Mouse (Mus musculus): ENCODE measurements around the gene Slc26a8. TPM values are rescaled to one million over a fixed set of nuclear protein-coding genes. Genes with fewer than 3 reads are reported as not detected.
A peak's percentile ranks its signal among the peaks of the same experiment; 100 is the strongest.
"Not testable (repeated sequence)": the region's sequence is repeated elsewhere in the genome, so short reads cannot be mapped to it uniquely, and the experiment has no call there.

The Slc26a8 gene
- 0.43 and 0.74 TPM in 2 replicates for polyA plus RNA-seq (2015; fragmentation: Nextera tagmentation; extraction: Ambion mirVana)

GRCm38 (mm10) chr17:28689586-28690283 is at the start of gene Slc26a8:
TSS of gene Slc26a8 (minus strand) at chr17:28690233.
- H3K4me2 ChIP-seq (ENCODE audit: low read depth, low read length): peak within 1 kb of the TSS; percentile 62
- whole genome bisulfite sequencing: 10% methylated on average over 40 of the region's 40 CpGs
- H3K9ac ChIP-seq (ENCODE audit: low read length): peak within 1 kb of the TSS; percentile 67
- H3K27me3 ChIP-seq (ENCODE audit: control insufficient read depth, insufficient read depth, low read depth, low read length): peaks cover 4% of the 10 kb centered on the region
- H3K4me1 ChIP-seq (replicated peaks; ENCODE audit: control insufficient read depth, insufficient read depth, low read length): peaks cover 23% of the 10 kb centered on the region
- H3K36me3 ChIP-seq (ENCODE audit: control insufficient read depth, insufficient read depth, low read length): no peaks in the 10 kb centered on the region
- H3K9me3 ChIP-seq (ENCODE audit: control insufficient read depth, low read length): no peaks in the 10 kb centered on the region
- peak within 1 kb of the TSS; percentile 98 for H3K27ac ChIP-seq (ENCODE audit: low read length)
- peak within 1 kb of the TSS; percentile 99 for H3K4me3 ChIP-seq (ENCODE audit: low read length)
- ATAC-seq (ENCODE audit: low read depth): no peak

GRCm38 (mm10) chr17:28739244-28739643 is 49.2 kb upstream of the Slc26a8 start:
- H3K4me2 ChIP-seq (ENCODE audit: low read depth, low read length): no peak overlapping the region
- peaks cover 44% of the 10 kb centered on the region for H3K36me3 ChIP-seq (ENCODE audit: control insufficient read depth, insufficient read depth, low read length)
- no peak overlapping the region for H3K9ac ChIP-seq (ENCODE audit: low read length)
- no peaks in the 10 kb centered on the region for H3K4me1 ChIP-seq (replicated peaks; ENCODE audit: control insufficient read depth, insufficient read depth, low read length)
- 94% methylated on average over 6 of the region's 6 CpGs for WGBS
- H3K27ac ChIP-seq (ENCODE audit: low read length): no peak overlapping the region
- ATAC-seq (ENCODE audit: low read depth): no peak
- H3K27me3 ChIP-seq (ENCODE audit: control insufficient read depth, insufficient read depth, low read depth, low read length): no peaks in the 10 kb centered on the region
- no peak overlapping the region for H3K4me3 ChIP-seq (ENCODE audit: low read length)
- no peaks in the 10 kb centered on the region for H3K9me3 ChIP-seq (ENCODE audit: control insufficient read depth, low read length)

GRCm38 (mm10) chr17:28737973-28738372 is 47.9 kb upstream of the Slc26a8 start:
- H3K4me2 ChIP-seq (ENCODE audit: low read depth, low read length): no peak overlapping the region
- H3K4me3 ChIP-seq (ENCODE audit: low read length): no peak overlapping the region
- no peaks in the 10 kb centered on the region for H3K4me1 ChIP-seq (replicated peaks; ENCODE audit: control insufficient read depth, insufficient read depth, low read length)
- H3K9ac ChIP-seq (ENCODE audit: low read length): no peak overlapping the region
- H3K36me3 ChIP-seq (ENCODE audit: control insufficient read depth, insufficient read depth, low read length): peaks cover 33% of the 10 kb centered on the region
- ATAC-seq (ENCODE audit: low read depth): no peak
- 81% methylated on average over 4 of the region's 4 CpGs for WGBS
- H3K27ac ChIP-seq (ENCODE audit: low read length): no peak overlapping the region
- no peaks in the 10 kb centered on the region for H3K27me3 ChIP-seq (ENCODE audit: control insufficient read depth, insufficient read depth, low read depth, low read length)
- no peaks in the 10 kb centered on the region for H3K9me3 ChIP-seq (ENCODE audit: control insufficient read depth, low read length)

- no peak overlapping the region for H3K27ac ChIP-seq (ENCODE audit: low read length)
- H3K27me3 ChIP-seq (ENCODE audit: control insufficient read depth, insufficient read depth, low read depth, low read length): no peaks in the 10 kb centered on the region
- WGBS: 71% methylated on average over 4 of the region's 4 CpGs
- H3K9ac ChIP-seq (ENCODE audit: low read length): no peak overlapping the region
- H3K9me3 ChIP-seq (ENCODE audit: control insufficient read depth, low read length): no peaks in the 10 kb centered on the region
- no peaks in the 10 kb centered on the region for H3K4me1 ChIP-seq (replicated peaks; ENCODE audit: control insufficient read depth, insufficient read depth, low read length)
- no peak overlapping the region for H3K4me2 ChIP-seq (ENCODE audit: low read depth, low read length)
- no peak overlapping the region for H3K4me3 ChIP-seq (ENCODE audit: low read length)
- ATAC-seq (ENCODE audit: low read depth): no peak
- H3K36me3 ChIP-seq (ENCODE audit: control insufficient read depth, insufficient read depth, low read length): peaks cover 28% of the 10 kb centered on the region
Observed at GRCm38 (mm10) chr17:28736486-28736885, 46.5 kb upstream of the Slc26a8 start.

GRCm38 (mm10) chr17:28735317-28736105 is 45.5 kb upstream of the Slc26a8 start:
- no peak overlapping the region for H3K4me3 ChIP-seq (ENCODE audit: low read length)
- no peak for ATAC-seq (ENCODE audit: low read depth)
- H3K9me3 ChIP-seq (ENCODE audit: control insufficient read depth, low read length): no peaks in the 10 kb centered on the region
- no peak overlapping the region for H3K27ac ChIP-seq (ENCODE audit: low read length)
- no peak overlapping the region for H3K4me2 ChIP-seq (ENCODE audit: low read depth, low read length)
- H3K27me3 ChIP-seq (ENCODE audit: control insufficient read depth, insufficient read depth, low read depth, low read length): no peaks in the 10 kb centered on the region
- peaks cover 30% of the 10 kb centered on the region for H3K36me3 ChIP-seq (ENCODE audit: control insufficient read depth, insufficient read depth, low read length)
- no peak overlapping the region for H3K9ac ChIP-seq (ENCODE audit: low read length)
- WGBS: 75% methylated on average over 6 of the region's 6 CpGs
- no peaks in the 10 kb centered on the region for H3K4me1 ChIP-seq (replicated peaks; ENCODE audit: control insufficient read depth, insufficient read depth, low read length)

- not testable (repeated sequence) for H3K9me3 ChIP-seq (ENCODE audit: control insufficient read depth, low read length); H3K27me3 ChIP-seq (ENCODE audit: control insufficient read depth, insufficient read depth, low read depth, low read length); H3K4me1 ChIP-seq (replicated peaks; ENCODE audit: control insufficient read depth, insufficient read depth, low read length); H3K4me2 ChIP-seq (ENCODE audit: low read depth, low read length); H3K4me3 ChIP-seq (ENCODE audit: low read length); H3K9ac ChIP-seq (ENCODE audit: low read length); H3K27ac ChIP-seq (ENCODE audit: low read length); ATAC-seq (ENCODE audit: low read depth)
- 89% methylated on average over 11 of the region's 11 CpGs for WGBS
- peaks cover 53% of the 10 kb centered on the region for H3K36me3 ChIP-seq (ENCODE audit: control insufficient read depth, insufficient read depth, low read length)
Observed at GRCm38 (mm10) chr17:28727511-28727910, 37.5 kb upstream of the Slc26a8 start.

- H3K4me1 ChIP-seq (replicated peaks; ENCODE audit: control insufficient read depth, insufficient read depth, low read length): peaks cover 7% of the 10 kb centered on the region
- no peak within 1 kb of the TSS for H3K4me3 ChIP-seq (ENCODE audit: low read length)
- ATAC-seq (ENCODE audit: low read depth): no peak
- H3K36me3 ChIP-seq (ENCODE audit: control insufficient read depth, insufficient read depth, low read length): peaks cover 42% of the 10 kb centered on the region
- WGBS: 79% methylated on average over 4 of the region's 4 CpGs
- H3K27ac ChIP-seq (ENCODE audit: low read length): no peak within 1 kb of the TSS
- no peak within 1 kb of the TSS for H3K9ac ChIP-seq (ENCODE audit: low read length)
- no peaks in the 10 kb centered on the region for H3K9me3 ChIP-seq (ENCODE audit: control insufficient read depth, low read length)
- no peaks in the 10 kb centered on the region for H3K27me3 ChIP-seq (ENCODE audit: control insufficient read depth, insufficient read depth, low read depth, low read length)
- H3K4me2 ChIP-seq (ENCODE audit: low read depth, low read length): no peak within 1 kb of the TSS
Observed at GRCm38 (mm10) chr17:28725783-28726182, 35.8 kb upstream of the Slc26a8 start, which contains the start of gene AC170998.1. TSS of gene AC170998.1 (plus strand) at chr17:28726083.

GRCm38 (mm10) chr17:28717535-28717934 is 27.5 kb upstream of the Slc26a8 start:
- no peaks in the 10 kb centered on the region for H3K9me3 ChIP-seq (ENCODE audit: control insufficient read depth, low read length)
- H3K27ac ChIP-seq (ENCODE audit: low read length): no peak overlapping the region
- H3K4me1 ChIP-seq (replicated peaks; ENCODE audit: control insufficient read depth, insufficient read depth, low read length): peaks cover 14% of the 10 kb centered on the region
- H3K4me3 ChIP-seq (ENCODE audit: low read length): no peak overlapping the region
- 60% methylated on average over 3 of the region's 3 CpGs for WGBS
- H3K27me3 ChIP-seq (ENCODE audit: control insufficient read depth, insufficient read depth, low read depth, low read length): no peaks in the 10 kb centered on the region
- H3K36me3 ChIP-seq (ENCODE audit: control insufficient read depth, insufficient read depth, low read length): peaks cover 32% of the 10 kb centered on the region
- no peak for ATAC-seq (ENCODE audit: low read depth)
- no peak overlapping the region for H3K4me2 ChIP-seq (ENCODE audit: low read depth, low read length)
- no peak overlapping the region for H3K9ac ChIP-seq (ENCODE audit: low read length)

- ATAC-seq (ENCODE audit: low read depth): 0 out of 2 replicates have a peak, but pooled peaks have one; percentile 40
- WGBS: 60% methylated on average over 7 of the region's 7 CpGs
- H3K4me3 ChIP-seq (ENCODE audit: low read length): no peak overlapping the region
- no peaks in the 10 kb centered on the region for H3K27me3 ChIP-seq (ENCODE audit: control insufficient read depth, insufficient read depth, low read depth, low read length)
- H3K9me3 ChIP-seq (ENCODE audit: control insufficient read depth, low read length): no peaks in the 10 kb centered on the region
- H3K27ac ChIP-seq (ENCODE audit: low read length): no peak overlapping the region
- H3K4me2 ChIP-seq (ENCODE audit: low read depth, low read length): no peak overlapping the region
- H3K4me1 ChIP-seq (replicated peaks; ENCODE audit: control insufficient read depth, insufficient read depth, low read length): peaks cover 18% of the 10 kb centered on the region
- H3K36me3 ChIP-seq (ENCODE audit: control insufficient read depth, insufficient read depth, low read length): peaks cover 32% of the 10 kb centered on the region
- H3K9ac ChIP-seq (ENCODE audit: low read length): no peak overlapping the region
Observed at GRCm38 (mm10) chr17:28715832-28716548, 26.0 kb upstream of the Slc26a8 start.

Data from lung, embryonic 16.5 days (tissue).